Mouse (Mus musculus): ENCODE measurements at regions not wholly inside any gene's neighbourhood (a gene's known extent, or its start where the extent isn't known, plus 50 kb on each side); places are given as distances from the start of the nearest gene placed in this dataset.

DNA sequence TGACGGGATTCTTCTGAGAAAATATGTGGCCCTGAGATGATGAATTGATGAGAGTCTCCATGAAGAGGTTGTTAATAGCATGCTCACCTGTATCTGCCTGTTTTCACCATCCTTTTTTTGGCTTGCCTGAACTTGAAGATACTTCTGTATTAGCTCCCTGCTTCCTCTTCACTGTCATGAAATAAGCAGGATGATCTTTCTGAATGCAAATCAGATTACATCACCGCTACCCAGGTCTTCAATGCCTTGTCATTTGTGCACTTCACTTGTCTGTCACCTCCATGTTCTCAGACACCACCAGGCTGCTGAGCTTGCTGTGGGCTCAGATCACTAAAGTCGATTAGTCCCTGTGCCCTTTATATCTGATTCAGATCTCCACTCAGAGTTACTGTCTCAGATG, 146.2 kb upstream of the Nrp1 start:
- Histone ChIP-seq H3K27me3 (ENCODE audit: control insufficient read depth, insufficient read depth, low read length) (no peaks in the 10 kb centered on the region), H3K4me1 (ENCODE audit: control insufficient read depth, insufficient read depth, low read length) (no peaks in the 10 kb centered on the region), H3K36me3 (ENCODE audit: control insufficient read depth, insufficient read depth, low read length) (no peaks in the 10 kb centered on the region), H3K27ac (ENCODE audit: control insufficient read depth, insufficient read depth, low read depth, low read length) (no peak overlapping the region), H3K4me3 (ENCODE audit: control insufficient read depth, low read depth, low read length) (no peak overlapping the region)
- no peak for TF ChIP-seq CTCF (IDR thresholded peaks at IDR 0.05; ENCODE audit: control insufficient read depth, insufficient read depth, insufficient replicate concordance, low read depth, low read length)
- TF ChIP-seq POLR2A (IDR thresholded peaks at IDR 0.05; ENCODE audit: control insufficient read depth, low read depth, low read length) = no peak

DNA sequence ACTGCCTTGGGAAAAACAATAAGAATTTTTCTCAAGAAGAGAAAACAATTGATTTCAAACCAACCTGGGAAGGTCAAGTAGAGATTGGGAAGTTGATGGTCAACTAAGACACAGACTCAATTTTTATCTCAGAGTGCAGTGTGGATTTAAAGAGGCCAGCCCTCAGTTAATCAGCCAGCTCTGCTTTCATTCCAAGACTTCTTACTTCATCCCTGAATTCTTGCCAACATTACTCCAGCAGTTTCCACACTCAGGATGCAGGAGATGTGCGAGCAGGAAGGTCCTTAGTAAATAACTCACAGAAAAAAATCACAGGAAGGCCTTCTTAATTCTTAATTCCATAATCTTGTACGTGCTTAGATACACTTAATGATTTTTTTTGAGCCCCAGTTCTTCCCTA, 144.1 kb upstream of the Nrp1 start:
- Histone ChIP-seq H3K36me3 (ENCODE audit: control insufficient read depth, insufficient read depth, low read length) (no peaks in the 10 kb centered on the region), H3K4me1 (ENCODE audit: control insufficient read depth, insufficient read depth, low read length) (no peaks in the 10 kb centered on the region), H3K27me3 (ENCODE audit: control insufficient read depth, insufficient read depth, low read length) (no peaks in the 10 kb centered on the region), H3K27ac (ENCODE audit: control insufficient read depth, insufficient read depth, low read depth, low read length) (no peak overlapping the region), H3K4me3 (ENCODE audit: control insufficient read depth, low read depth, low read length) (no peak overlapping the region)
- TF ChIP-seq CTCF (IDR thresholded peaks at IDR 0.05; ENCODE audit: control insufficient read depth, insufficient read depth, insufficient replicate concordance, low read depth, low read length) (no peak), POLR2A (IDR thresholded peaks at IDR 0.05; ENCODE audit: control insufficient read depth, low read depth, low read length) (no peak)

- Histone ChIP-seq H3K27ac (ENCODE audit: control insufficient read depth, insufficient read depth, low read depth, low read length) (no peak overlapping the region), H3K27me3 (ENCODE audit: control insufficient read depth, insufficient read depth, low read length) (no peaks in the 10 kb centered on the region), H3K4me3 (ENCODE audit: control insufficient read depth, low read depth, low read length) (no peak overlapping the region), H3K4me1 (ENCODE audit: control insufficient read depth, insufficient read depth, low read length) (no peaks in the 10 kb centered on the region), H3K36me3 (ENCODE audit: control insufficient read depth, insufficient read depth, low read length) (no peaks in the 10 kb centered on the region)
- TF ChIP-seq CTCF (IDR thresholded peaks at IDR 0.05; ENCODE audit: control insufficient read depth, insufficient read depth, insufficient replicate concordance, low read depth, low read length) (no peak), POLR2A (IDR thresholded peaks at IDR 0.05; ENCODE audit: control insufficient read depth, low read depth, low read length) (no peak)
These were observed 139.5 kb upstream of the Nrp1 start for GRCm38 (mm10) chr8:128218886-128219285.

DNA sequence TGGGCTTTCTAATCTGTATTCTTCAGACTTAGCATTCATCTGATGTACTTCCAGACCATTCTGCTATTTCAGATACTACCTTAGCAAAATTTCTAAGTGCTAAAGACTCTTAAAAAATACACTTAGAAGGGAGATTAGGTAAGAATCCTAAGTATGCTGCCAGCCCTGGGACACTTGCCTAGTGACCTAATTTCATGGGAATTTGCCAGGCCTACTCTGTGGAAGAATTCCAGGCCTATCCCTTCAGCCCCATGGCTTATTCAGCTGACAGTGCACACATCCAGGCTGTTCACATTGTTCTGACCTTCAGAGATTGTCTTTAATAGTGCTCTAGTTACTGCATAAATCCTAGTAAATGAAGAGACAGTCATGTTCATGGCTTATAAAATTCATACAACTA, 138.9 kb upstream of the Nrp1 start:
- Histone ChIP-seq H3K36me3 (ENCODE audit: control insufficient read depth, insufficient read depth, low read length) (no peaks in the 10 kb centered on the region), H3K27ac (ENCODE audit: control insufficient read depth, insufficient read depth, low read depth, low read length) (no peak overlapping the region), H3K4me3 (ENCODE audit: control insufficient read depth, low read depth, low read length) (no peak overlapping the region), H3K4me1 (ENCODE audit: control insufficient read depth, insufficient read depth, low read length) (no peaks in the 10 kb centered on the region), H3K27me3 (ENCODE audit: control insufficient read depth, insufficient read depth, low read length) (no peaks in the 10 kb centered on the region)
- TF ChIP-seq POLR2A (IDR thresholded peaks at IDR 0.05; ENCODE audit: control insufficient read depth, low read depth, low read length) = no peak
- no peak for TF ChIP-seq CTCF (IDR thresholded peaks at IDR 0.05; ENCODE audit: control insufficient read depth, insufficient read depth, insufficient replicate concordance, low read depth, low read length)

- Histone ChIP-seq H3K27me3 (ENCODE audit: control insufficient read depth, insufficient read depth, low read length) (no peaks in the 10 kb centered on the region), H3K4me3 (ENCODE audit: control insufficient read depth, low read depth, low read length) (no peak overlapping the region), H3K36me3 (ENCODE audit: control insufficient read depth, insufficient read depth, low read length) (no peaks in the 10 kb centered on the region), H3K4me1 (ENCODE audit: control insufficient read depth, insufficient read depth, low read length) (no peaks in the 10 kb centered on the region), H3K27ac (ENCODE audit: control insufficient read depth, insufficient read depth, low read depth, low read length) (no peak overlapping the region)
- no peak for TF ChIP-seq POLR2A (IDR thresholded peaks at IDR 0.05; ENCODE audit: control insufficient read depth, low read depth, low read length)
- no peak for TF ChIP-seq CTCF (IDR thresholded peaks at IDR 0.05; ENCODE audit: control insufficient read depth, insufficient read depth, insufficient replicate concordance, low read depth, low read length)
These were observed 135.3 kb upstream of the Nrp1 start for GRCm38 (mm10) chr8:128223092-128223491.

- Histone ChIP-seq H3K36me3 (ENCODE audit: control insufficient read depth, insufficient read depth, low read length) (no peaks in the 10 kb centered on the region), H3K27ac (ENCODE audit: control insufficient read depth, insufficient read depth, low read depth, low read length) (no peak overlapping the region), H3K4me3 (ENCODE audit: control insufficient read depth, low read depth, low read length) (no peak overlapping the region), H3K4me1 (ENCODE audit: control insufficient read depth, insufficient read depth, low read length) (no peaks in the 10 kb centered on the region), H3K27me3 (ENCODE audit: control insufficient read depth, insufficient read depth, low read length) (no peaks in the 10 kb centered on the region)
- no peak for TF ChIP-seq POLR2A (IDR thresholded peaks at IDR 0.05; ENCODE audit: control insufficient read depth, low read depth, low read length)
- no peak for TF ChIP-seq CTCF (IDR thresholded peaks at IDR 0.05; ENCODE audit: control insufficient read depth, insufficient read depth, insufficient replicate concordance, low read depth, low read length)
These were observed 134.9 kb upstream of the Nrp1 start for GRCm38 (mm10) chr8:128223522-128223921.

DNA sequence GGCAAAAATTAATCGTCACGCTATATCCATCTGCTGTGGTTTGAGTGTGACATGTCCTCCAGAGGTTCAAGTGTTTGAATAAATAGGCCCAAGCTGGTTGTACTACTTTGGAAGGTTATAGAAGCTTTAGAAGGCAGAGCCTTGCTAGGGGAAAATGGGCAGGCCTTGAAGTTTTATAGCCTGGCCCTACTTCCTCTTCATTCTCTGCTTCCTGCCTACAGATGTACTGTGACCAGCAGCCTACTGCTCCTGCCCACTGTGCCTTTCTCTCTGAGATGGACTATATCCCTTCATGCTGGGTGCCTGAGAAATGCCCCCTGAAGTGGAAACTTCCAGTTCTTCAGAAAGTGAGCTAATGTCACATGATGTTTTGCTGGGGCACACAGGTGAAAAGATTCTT, 133.3 kb upstream of the Nrp1 start:
- H3K36me3 ChIP-seq (ENCODE audit: control insufficient read depth, insufficient read depth, low read length) = no peaks in the 10 kb centered on the region
- TF ChIP-seq CTCF (IDR thresholded peaks at IDR 0.05; ENCODE audit: control insufficient read depth, insufficient read depth, insufficient replicate concordance, low read depth, low read length) (no peak), POLR2A (IDR thresholded peaks at IDR 0.05; ENCODE audit: control insufficient read depth, low read depth, low read length) (no peak)
- no peaks in the 10 kb centered on the region for H3K27me3 ChIP-seq (ENCODE audit: control insufficient read depth, insufficient read depth, low read length)
- H3K4me3 ChIP-seq (ENCODE audit: control insufficient read depth, low read depth, low read length) = no peak overlapping the region
- H3K27ac ChIP-seq (ENCODE audit: control insufficient read depth, insufficient read depth, low read depth, low read length) = no peak overlapping the region
- no peaks in the 10 kb centered on the region for H3K4me1 ChIP-seq (ENCODE audit: control insufficient read depth, insufficient read depth, low read length)

DNA sequence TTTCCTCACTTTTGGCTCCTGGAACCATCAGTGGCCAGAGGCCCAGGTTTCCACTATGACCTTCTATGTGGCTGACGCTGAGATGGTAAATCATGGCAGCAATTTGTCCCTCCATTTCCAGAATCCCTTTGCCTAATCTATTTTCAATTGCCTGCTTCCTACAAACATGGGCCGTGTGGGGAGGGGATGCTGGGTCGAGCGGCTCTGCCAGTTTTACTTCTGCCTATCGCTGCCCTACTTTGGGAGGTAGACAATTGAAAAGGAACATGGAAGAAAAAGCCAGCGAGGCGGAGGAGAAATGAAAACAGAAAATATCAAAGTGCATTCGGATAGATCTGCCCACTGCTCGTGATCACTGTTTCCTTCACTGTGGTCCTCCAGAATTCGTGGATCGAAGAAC, 123.3 kb upstream of the Nrp1 start:
- Histone ChIP-seq H3K4me1 (ENCODE audit: control insufficient read depth, insufficient read depth, low read length) (no peaks in the 10 kb centered on the region), H3K27ac (ENCODE audit: control insufficient read depth, insufficient read depth, low read depth, low read length) (no peak overlapping the region), H3K27me3 (ENCODE audit: control insufficient read depth, insufficient read depth, low read length) (no peaks in the 10 kb centered on the region), H3K36me3 (ENCODE audit: control insufficient read depth, insufficient read depth, low read length) (no peaks in the 10 kb centered on the region), H3K4me3 (ENCODE audit: control insufficient read depth, low read depth, low read length) (no peak overlapping the region)
- TF ChIP-seq CTCF (IDR thresholded peaks at IDR 0.05; ENCODE audit: control insufficient read depth, insufficient read depth, insufficient replicate concordance, low read depth, low read length) = no peak
- no peak for TF ChIP-seq POLR2A (IDR thresholded peaks at IDR 0.05; ENCODE audit: control insufficient read depth, low read depth, low read length)

All from testis, adult 2 months (tissue).